Mouse (Mus musculus) myocyte (in vitro differentiated cells): ENCODE results near the gene Masp2. TPM values are rescaled to one million over a fixed set of nuclear protein-coding genes. Genes with fewer than 3 reads are reported as not detected.

Source experiments
- H3K27me3 ChIP-seq: one replicate; pipeline ENCODE4 v1.6.1; 2011; ENCODE audit not compliant: control insufficient read depth, insufficient read depth, insufficient read length
- H3K36me3 ChIP-seq: one replicate; pipeline ENCODE4 v1.6.1; 2011; ENCODE audit not compliant: control insufficient read depth, insufficient read depth
- H3K4me2 ChIP-seq: one replicate; pipeline ENCODE4 v1.6.1; 2011; ENCODE audit warnings: low read depth, control low read depth
- H3K4me3 ChIP-seq: one replicate; pipeline ENCODE4 v1.5.1; 2011; ENCODE audit warnings: mild to moderate bottlenecking, control low read depth, moderate library complexity
- H3K79me2 ChIP-seq: one replicate; pipeline ENCODE4 v1.6.1; 2011; ENCODE audit not compliant: control insufficient read depth, insufficient read depth
- H3ac ChIP-seq: one replicate; pipeline ENCODE4 v1.6.1; 2011; ENCODE audit not compliant: control insufficient read depth, insufficient read length
- CEBPB ChIP-seq: IDR thresholded peaks from 2 replicates; pipeline ENCODE4 v1.6.1; 2011; ENCODE audit warnings: mild to moderate bottlenecking, moderate library complexity; ENCODE audit not compliant: poor library complexity, insufficient read depth, severe bottlenecking
- E2F4 ChIP-seq: IDR thresholded peaks from one replicate; pipeline ENCODE4 v1.6.1; 2011; ENCODE audit warnings: mild to moderate bottlenecking, control low read depth, moderate library complexity; ENCODE audit not compliant: insufficient read depth
- MAX ChIP-seq: IDR thresholded peaks from one replicate; pipeline ENCODE4 v1.6.1; 2011; ENCODE audit warnings: low read depth, mild to moderate bottlenecking, control low read depth
- MYOD1 ChIP-seq, 3 experiments: IDR thresholded peaks; one replicate each; pipeline ENCODE4 v1.6.1; 2011; ENCODE audit warnings: control low read depth in 2 of 3, low read depth in 2 of 3, mild to moderate bottlenecking in 2 of 3, moderate library complexity in 1 of 3; ENCODE audit not compliant: insufficient read length in 2 of 3, control insufficient read depth in 1 of 3
- MYOG ChIP-seq, 3 experiments: IDR thresholded peaks; one replicate each; pipeline ENCODE4 v1.6.1; 2011; ENCODE audit warnings: control low read depth in 2 of 3, low read depth in 2 of 3, mild to moderate bottlenecking in 2 of 3; ENCODE audit not compliant: insufficient read length in 2 of 3, control insufficient read depth in 1 of 3, insufficient read depth in 1 of 3
- POLR2A ChIP-seq: IDR thresholded peaks from one replicate; pipeline ENCODE4 v1.6.1; 2011; ENCODE audit warnings: low read depth, mild to moderate bottlenecking, control low read depth, moderate library complexity; ENCODE audit not compliant: insufficient read length
- POLR2AphosphoS2 ChIP-seq: IDR thresholded peaks from one replicate; pipeline ENCODE4 v1.6.1; 2011; ENCODE audit warnings: low read depth, control low read depth; ENCODE audit not compliant: insufficient read length
- REST ChIP-seq: IDR thresholded peaks from one replicate; pipeline ENCODE4 v1.6.1; 2011; ENCODE audit warnings: mild to moderate bottlenecking, control low read depth, moderate library complexity; ENCODE audit not compliant: insufficient read depth, insufficient read length
- SRF ChIP-seq: IDR thresholded peaks from one replicate; pipeline ENCODE4 v1.6.1; 2011; ENCODE audit warnings: low read depth; ENCODE audit not compliant: control insufficient read depth, insufficient read length
- TCF12 ChIP-seq: IDR thresholded peaks from one replicate; pipeline ENCODE4 v1.6.1; 2011; ENCODE audit warnings: mild to moderate bottlenecking, control low read depth; ENCODE audit not compliant: poor library complexity, insufficient read depth, severe bottlenecking
- TCF3 ChIP-seq: IDR thresholded peaks from one replicate; pipeline ENCODE4 v1.6.1; 2011; ENCODE audit warnings: low read depth, control low read depth; ENCODE audit not compliant: insufficient read length
- USF1 ChIP-seq: IDR thresholded peaks from one replicate; pipeline ENCODE4 v1.6.1; 2011; ENCODE audit warnings: low read depth, mild to moderate bottlenecking, control low read depth, moderate library complexity
- polyA plus RNA-seq: library from polyadenylated mRNA; unstranded; fragments of >200 nt; fragmentation: generic; extraction: Trizol; gene quantifications from one replicate; pipeline ENCODE4 v1.2.1, GENCODE M21; 2012; ENCODE audit warnings: missing spikeins

The Masp2 gene
- polyA plus RNA-seq, 1 experiment: 0.43 TPM

DNA sequence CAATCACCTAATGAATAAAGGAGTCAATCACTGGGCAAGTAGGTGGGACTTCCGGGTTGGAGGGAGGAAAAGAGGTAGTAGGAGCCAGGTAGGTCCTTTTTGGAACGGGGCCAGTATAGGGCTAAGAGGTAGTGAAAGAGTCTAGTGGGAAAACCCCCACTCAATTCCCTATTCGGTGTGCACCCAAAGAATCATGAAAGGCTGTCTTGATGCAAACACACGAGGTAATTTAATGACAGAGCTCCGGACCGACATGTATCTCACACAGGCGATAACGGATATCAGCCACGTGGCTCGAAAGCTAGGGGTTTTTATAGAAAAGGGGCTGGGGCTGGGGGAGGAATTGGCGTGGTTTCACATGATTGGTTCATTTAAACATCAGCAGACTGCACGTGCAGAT, 3.5 kb upstream of the Masp2 start:
- H3K4me3 ChIP-seq: no peak overlapping the region
- no peak overlapping the region for H3ac ChIP-seq
- TF ChIP-seq POLR2A: no peak
- TF ChIP-seq MYOD1 (IDR thresholded peaks at IDR 0.05; ENCODE audit: control insufficient read depth in 1 of 3, insufficient read length in 2 of 3, low read depth in 2 of 3): no peak
- TF ChIP-seq SRF: no peak
- no peak for TF ChIP-seq TCF3
- no peak for TF ChIP-seq MYOG (IDR thresholded peaks at IDR 0.05; ENCODE audit: control insufficient read depth in 1 of 3, insufficient read depth in 1 of 3, insufficient read length in 2 of 3, low read depth in 2 of 3)
- TF ChIP-seq POLR2AphosphoS2: no peak
- TF ChIP-seq MAX: no peak
- TF ChIP-seq TCF12: no peak
- no peak for TF ChIP-seq USF1
- H3K4me2 ChIP-seq: no peak overlapping the region
- peaks cover 23% of the 10 kb centered on the region for H3K36me3 ChIP-seq
- no peaks in the 10 kb centered on the region for H3K79me2 ChIP-seq
- H3K27me3 ChIP-seq: no peaks in the 10 kb centered on the region

- Histone ChIP-seq H3K4me3 (no peak overlapping the region), H3K27me3 (no peaks in the 10 kb centered on the region), H3ac (no peak overlapping the region), H3K36me3 (peaks cover 19% of the 10 kb centered on the region), H3K79me2 (no peaks in the 10 kb centered on the region), H3K4me2 (no peak overlapping the region)
- no peak for TF ChIP-seq USF1
- TF ChIP-seq MYOD1 (IDR thresholded peaks at IDR 0.05; ENCODE audit: control insufficient read depth in 1 of 3, insufficient read length in 2 of 3, low read depth in 2 of 3): no peak
- no peak for TF ChIP-seq MAX
These were observed 2.0 kb upstream of the Masp2 start for GRCm38 (mm10) chr4:148600316-148600715.

GRCm38 (mm10) chr4:148601871-148602270, 483 bp upstream of the Masp2 start:
- Histone ChIP-seq H3K4me2 (no peak overlapping the region), H3ac (no peak overlapping the region), H3K27me3 (no peaks in the 10 kb centered on the region), H3K4me3 (no peak overlapping the region), H3K36me3 (peaks cover 12% of the 10 kb centered on the region), H3K79me2 (no peaks in the 10 kb centered on the region)
- TF ChIP-seq SRF (no peak), MYOD1 (IDR thresholded peaks at IDR 0.05; ENCODE audit: control insufficient read depth in 1 of 3, insufficient read length in 2 of 3, low read depth in 2 of 3) (no peak), TCF3 (no peak), E2F4 (no peak), POLR2A (no peak), MYOG (IDR thresholded peaks at IDR 0.05; ENCODE audit: control insufficient read depth in 1 of 3, insufficient read depth in 1 of 3, insufficient read length in 2 of 3, low read depth in 2 of 3) (no peak), USF1 (no peak), TCF12 (no peak), POLR2AphosphoS2 (no peak), CEBPB (no peak), MAX (no peak), REST (no peak)

GRCm38 (mm10) chr4:148603376-148604139, 1.2 kb downstream of the Masp2 start:
- Histone ChIP-seq H3K4me3 (no peak overlapping the region), H3K36me3 (peaks cover 2% of the 10 kb centered on the region), H3K4me2 (no peak overlapping the region), H3K27me3 (no peaks in the 10 kb centered on the region), H3K79me2 (no peaks in the 10 kb centered on the region), H3ac (no peak overlapping the region)
- TF ChIP-seq SRF: no peak
- TF ChIP-seq MYOG (IDR thresholded peaks at IDR 0.05; ENCODE audit: control insufficient read depth in 1 of 3, insufficient read depth in 1 of 3, insufficient read length in 2 of 3, low read depth in 2 of 3): no peak
- no peak for TF ChIP-seq MYOD1 (IDR thresholded peaks at IDR 0.05; ENCODE audit: control insufficient read depth in 1 of 3, insufficient read length in 2 of 3, low read depth in 2 of 3)
- TF ChIP-seq TCF12: no peak
- no peak for TF ChIP-seq E2F4
- no peak for TF ChIP-seq POLR2AphosphoS2
- no peak for TF ChIP-seq USF1
- TF ChIP-seq REST: no peak

- H3K79me2 ChIP-seq: no peaks in the 10 kb centered on the region
- no peak overlapping the region for H3K4me3 ChIP-seq
- no peak for TF ChIP-seq TCF3
- no peak for TF ChIP-seq TCF12
- no peak for TF ChIP-seq USF1
- no peak for TF ChIP-seq REST
- TF ChIP-seq POLR2A: no peak
- no peak for TF ChIP-seq SRF
- TF ChIP-seq MAX: no peak
- no peak for TF ChIP-seq MYOD1 (IDR thresholded peaks at IDR 0.05; ENCODE audit: control insufficient read depth in 1 of 3, insufficient read length in 2 of 3, low read depth in 2 of 3)
- TF ChIP-seq POLR2AphosphoS2: no peak
- no peak for TF ChIP-seq MYOG (IDR thresholded peaks at IDR 0.05; ENCODE audit: control insufficient read depth in 1 of 3, insufficient read depth in 1 of 3, insufficient read length in 2 of 3, low read depth in 2 of 3)
- no peak for TF ChIP-seq CEBPB
- no peak for TF ChIP-seq E2F4
- no peaks in the 10 kb centered on the region for H3K36me3 ChIP-seq
- no peak overlapping the region for H3ac ChIP-seq
- no peak overlapping the region for H3K4me2 ChIP-seq
- H3K27me3 ChIP-seq: no peaks in the 10 kb centered on the region
These were observed 1.8 kb downstream of the Masp2 start for GRCm38 (mm10) chr4:148604141-148604540.
